Mouse (Mus musculus) neural tube, embryonic 14.5 days (tissue): ENCODE measurements around the gene Ppp2r5a. TPM values are rescaled to one million over a fixed set of nuclear protein-coding genes. Genes with fewer than 3 reads are reported as not detected.
A peak's percentile ranks its signal among the peaks of the same experiment; 100 is the strongest.
"Not testable (repeated sequence)": the region's sequence is repeated elsewhere in the genome, so short reads cannot be mapped to it uniquely, and the experiment has no call there.

ENCODE experiments used
- ATAC-seq: fragments of 200-750 bp; cut with Nextera tagmentation; 2 replicates; pipeline ENCODE4 v1.8.0; 2017; ENCODE audit warnings: low read depth, mild to moderate bottlenecking, moderate TSS enrichment, moderate library complexity
- H3K27ac ChIP-seq: fragments of 300-500 bp; sonication (generic); 2 replicates; pipeline ENCODE4 v1.5.1; 2014; ENCODE audit warnings: low read depth, mild to moderate bottlenecking, control low read depth, low read length, moderate library complexity, mixed read lengths
- H3K27me3 ChIP-seq: fragments of 300-500 bp; sonication (generic); 2 replicates; pipeline ENCODE4 v1.6.1; 2014; ENCODE audit warnings: low read length; ENCODE audit not compliant: control insufficient read depth, insufficient read depth
- H3K36me3 ChIP-seq: fragments of 300-500 bp; sonication (generic); 2 replicates; pipeline ENCODE4 v1.6.1; 2014; ENCODE audit warnings: low read length, mixed read lengths; ENCODE audit not compliant: control insufficient read depth, insufficient read depth
- H3K4me1 ChIP-seq: fragments of 300-500 bp; sonication (generic); 2 replicates; pipeline ENCODE4 v1.6.1; 2014; ENCODE audit warnings: low read length; ENCODE audit not compliant: control insufficient read depth, insufficient read depth
- H3K4me2 ChIP-seq: fragments of 300-500 bp; sonication (generic); 2 replicates; pipeline ENCODE4 v1.6.1; 2014; ENCODE audit warnings: mild to moderate bottlenecking, low read depth, low read length, control low read depth
- H3K4me3 ChIP-seq: fragments of 300-500 bp; sonication (generic); 2 replicates; pipeline ENCODE4 v1.5.1; 2014; ENCODE audit warnings: low read depth, low read length, control low read depth, mixed read lengths
- H3K9ac ChIP-seq: fragments of 300-500 bp; sonication (generic); replicated peaks from 2 replicates; pipeline ENCODE4 v1.6.1; 2014; ENCODE audit warnings: low read depth, mild to moderate bottlenecking, control low read depth, low read length, mixed read lengths
- H3K9me3 ChIP-seq: fragments of 300-500 bp; sonication (generic); 2 replicates; pipeline ENCODE4 v1.6.1; 2016; ENCODE audit warnings: low read length; ENCODE audit not compliant: control insufficient read depth
- WGBS: fragments of 180-500 bp; shearing (Covaris S2); extraction: QIAGEN DNeasy Blood & Tissue Kit; methylation state at CpG from one replicate; pipeline ENCODE4 v1.1.7; 2014; 5-methylcytosine and 5-hydroxymethylcytosine counted together
- polyA plus RNA-seq: library from polyadenylated mRNA; unstranded; fragments of >200 nt; fragmentation: Nextera tagmentation; extraction: Ambion mirVana; gene quantifications from 2 replicates; pipeline ENCODE4 v1.2.1, GENCODE M21; 2014

Ppp2r5a gene
- polyA plus RNA-seq, 1 experiment from 2014 or later, result 6.9 TPM

DNA sequence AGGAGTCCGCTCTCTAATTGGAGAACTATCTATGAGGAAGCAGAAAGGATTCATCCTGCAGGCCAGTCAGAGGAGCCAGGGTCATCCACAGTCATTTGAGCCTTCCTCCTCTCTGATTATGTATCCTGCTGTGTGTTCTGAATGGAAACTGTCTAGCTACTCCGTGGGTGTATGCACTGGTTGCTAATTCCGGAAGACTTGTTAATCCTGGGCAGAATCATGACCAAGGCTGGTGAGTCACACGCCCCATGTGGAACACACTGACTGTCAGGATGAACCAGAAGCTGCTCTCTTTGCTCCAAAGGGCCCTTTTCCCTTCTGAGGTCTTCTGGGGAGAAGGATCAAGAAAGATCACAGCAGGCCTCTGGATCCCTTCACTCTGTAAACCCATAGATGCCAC lies 35.5 kb upstream of the Ppp2r5a start:
- 52% methylated on average over 4 of the region's 4 CpGs for WGBS
- Histone ChIP-seq H3K27ac (no peak overlapping the region), H3K36me3 (no peaks in the 10 kb centered on the region), H3K4me3 (no peak overlapping the region), H3K4me1 (peaks cover 12% of the 10 kb centered on the region; the same call in 1 of the 2 replicates), H3K27me3 (no peaks in the 10 kb centered on the region), H3K9ac (no peak overlapping the region), H3K4me2 (no peak overlapping the region), H3K9me3 (no peaks in the 10 kb centered on the region)
- ATAC-seq, result no peak

DNA sequence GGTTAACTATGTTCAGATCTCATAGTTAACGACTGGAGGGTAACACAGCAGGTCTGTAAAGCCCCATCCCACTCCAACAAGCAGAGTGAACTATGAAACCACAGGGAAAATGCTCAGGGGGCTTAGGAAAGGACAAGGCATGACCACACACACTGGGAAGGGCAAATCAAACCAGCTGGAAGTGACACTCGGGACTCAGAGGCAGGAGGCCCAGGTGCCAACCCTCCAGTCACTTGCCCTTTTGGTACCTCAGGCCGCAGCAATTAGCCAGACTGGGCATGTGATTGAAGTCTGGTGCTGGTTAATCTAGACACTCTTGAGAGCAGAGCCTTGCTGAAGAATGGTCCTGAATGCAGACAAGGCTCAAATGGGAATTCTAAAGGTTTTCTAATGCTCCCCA lies 33.6 kb upstream of the Ppp2r5a start:
- Histone ChIP-seq H3K4me1 (peaks cover 12% of the 10 kb centered on the region; the same call in 1 of the 2 replicates), H3K4me3 (no peak overlapping the region), H3K9me3 (no peaks in the 10 kb centered on the region), H3K4me2 (no peak overlapping the region), H3K27me3 (no peaks in the 10 kb centered on the region), H3K27ac (no peak overlapping the region), H3K9ac (no peak overlapping the region), H3K36me3 (no peaks in the 10 kb centered on the region)
- WGBS, result 48% methylated on average over 3 of the region's 3 CpGs
- no peak for ATAC-seq

DNA sequence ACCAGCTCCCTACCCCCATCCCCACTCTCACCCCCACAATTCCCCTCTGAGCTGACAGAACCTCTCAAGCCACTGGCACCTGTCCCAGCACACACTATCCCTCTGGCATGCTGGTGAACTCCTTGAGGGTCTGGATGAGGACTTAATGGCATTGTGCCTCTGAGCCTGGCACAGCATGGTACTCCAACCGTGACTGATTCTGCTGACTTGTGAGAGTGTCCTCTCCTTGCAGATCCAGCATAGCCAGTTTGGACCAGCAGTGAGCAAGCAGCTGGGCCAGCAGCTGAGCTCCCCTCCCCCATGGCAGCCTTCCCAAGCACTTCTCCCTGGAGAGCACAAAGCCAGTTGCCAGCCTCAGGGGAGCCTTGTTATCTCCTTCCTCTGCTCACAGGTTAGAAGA lies 32.3 kb upstream of the Ppp2r5a start:
- Histone ChIP-seq H3K4me3 (no peak overlapping the region), H3K27ac (no peak overlapping the region), H3K27me3 (no peaks in the 10 kb centered on the region), H3K36me3 (no peaks in the 10 kb centered on the region), H3K4me2 (no peak overlapping the region), H3K9ac (no peak overlapping the region), H3K4me1 (peaks cover 12% of the 10 kb centered on the region; the same call in 1 of the 2 replicates), H3K9me3 (no peaks in the 10 kb centered on the region)
- peak; percentile 38; the same call in 1 of the 2 replicates for ATAC-seq
- WGBS, result 0% methylated on average over 1 of the region's 1 CpGs

DNA sequence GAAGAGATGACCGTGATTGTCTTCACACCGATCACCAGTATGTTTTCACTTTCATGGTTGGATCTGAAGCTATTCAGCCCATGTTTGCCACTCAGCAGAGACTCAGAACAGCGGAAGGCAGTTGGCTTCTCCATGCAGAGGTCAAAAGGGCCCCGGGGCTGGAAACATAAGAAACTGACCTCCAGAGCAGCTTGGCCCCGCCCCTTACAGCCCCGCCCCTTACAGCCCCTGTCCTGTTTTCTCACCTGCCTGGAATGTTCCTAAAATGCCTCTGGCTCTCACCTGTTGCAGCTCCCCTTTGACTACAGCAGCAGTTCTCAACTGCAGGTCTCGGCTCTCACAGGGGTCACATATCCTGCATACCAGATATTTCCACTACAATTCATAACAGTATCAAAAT lies 29.5 kb upstream of the Ppp2r5a start:
- peaks cover 12% of the 10 kb centered on the region; the same call in 1 of the 2 replicates for H3K4me1 ChIP-seq
- H3K4me3 ChIP-seq, result no peak overlapping the region
- no peak overlapping the region for H3K9ac ChIP-seq
- no peak overlapping the region for H3K27ac ChIP-seq
- no peak for ATAC-seq
- 43% methylated on average over 7 of the region's 7 CpGs for WGBS
- H3K4me2 ChIP-seq, result no peak overlapping the region
- H3K36me3 ChIP-seq, result no peaks in the 10 kb centered on the region
- no peaks in the 10 kb centered on the region for H3K27me3 ChIP-seq
- H3K9me3 ChIP-seq, result no peaks in the 10 kb centered on the region

DNA sequence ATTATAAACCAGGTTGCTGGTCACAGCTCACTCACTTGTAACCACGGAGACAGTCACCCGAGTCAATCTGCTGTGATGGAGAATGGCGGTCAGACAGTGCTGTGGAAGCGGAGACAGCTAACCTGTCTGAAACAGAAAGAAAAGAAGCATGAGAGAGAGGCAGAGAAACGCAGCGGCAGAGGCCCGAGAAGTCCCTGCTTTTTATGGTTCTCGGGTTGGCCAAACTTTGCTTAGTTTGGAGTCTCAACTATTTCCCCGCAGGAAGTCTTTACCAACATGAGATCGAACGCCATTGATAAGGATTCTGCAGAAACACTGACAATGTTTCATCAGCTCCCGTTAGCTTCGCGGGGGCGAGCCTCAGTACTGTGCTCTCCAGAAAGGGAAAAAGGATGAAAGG lies 29.0 kb upstream of the Ppp2r5a start:
- H3K27ac ChIP-seq, result no peak overlapping the region
- 84% methylated on average over 15 of the region's 15 CpGs for WGBS
- no peak overlapping the region for H3K4me3 ChIP-seq

DNA sequence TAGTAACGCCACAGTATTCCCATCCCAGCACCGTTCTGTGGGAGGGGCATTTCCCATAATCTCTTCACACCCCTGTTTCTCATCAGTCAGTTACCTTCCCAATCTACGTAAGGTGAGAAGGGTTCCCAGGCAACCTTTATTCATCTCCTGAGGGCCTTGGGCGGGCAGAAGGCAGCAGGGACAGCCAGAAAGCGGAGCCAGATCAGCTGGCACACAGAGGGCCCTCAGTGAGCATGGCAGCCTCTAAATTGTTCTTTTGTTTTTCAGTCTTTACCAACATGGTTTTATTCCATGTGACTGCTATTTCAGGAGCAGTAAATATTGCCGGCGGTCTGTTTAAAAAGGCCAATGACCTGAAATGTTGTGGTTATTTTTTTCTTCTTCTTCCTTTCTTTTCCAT lies 27.0 kb upstream of the Ppp2r5a start:
- no peak for ATAC-seq
- H3K9ac ChIP-seq, result no peak overlapping the region

More for the DNA sequence above, 29.0 kb upstream of the Ppp2r5a start:
- Histone ChIP-seq H3K27me3 (no peaks in the 10 kb centered on the region), H3K4me2 (no peak overlapping the region), H3K9me3 (no peaks in the 10 kb centered on the region), H3K4me1 (peaks cover 12% of the 10 kb centered on the region; the same call in 1 of the 2 replicates), H3K9ac (no peak overlapping the region), H3K36me3 (no peaks in the 10 kb centered on the region)
- ATAC-seq, result no peak

DNA sequence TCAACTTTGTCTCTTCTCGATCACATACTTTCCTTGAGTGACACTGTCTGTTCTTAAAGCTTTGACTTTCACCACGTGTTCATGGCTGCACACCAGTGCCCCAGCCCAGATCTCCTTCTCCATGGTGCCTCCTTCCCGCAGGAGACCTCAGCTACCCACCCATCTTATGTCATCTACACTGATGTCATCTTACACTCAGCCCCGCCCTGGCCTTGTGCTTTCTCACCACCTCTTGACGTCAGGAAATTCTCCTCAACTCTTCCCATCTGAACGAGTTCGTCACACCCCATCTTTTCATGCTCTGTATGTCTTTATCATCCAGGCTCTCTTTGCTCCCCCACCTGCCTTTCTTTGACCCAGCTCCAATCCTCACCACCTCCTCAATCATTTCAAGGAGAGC lies 22.8 kb upstream of the Ppp2r5a start:
- no peak for ATAC-seq
- Histone ChIP-seq H3K9ac (no peak overlapping the region), H3K9me3 (no peaks in the 10 kb centered on the region), H3K27me3 (no peaks in the 10 kb centered on the region), H3K4me2 (no peak overlapping the region), H3K27ac (no peak overlapping the region), H3K36me3 (no peaks in the 10 kb centered on the region), H3K4me3 (no peak overlapping the region), H3K4me1 (no peaks in the 10 kb centered on the region)
- WGBS, result 81% methylated on average over 7 of the region's 7 CpGs

More for the DNA sequence above, 27.0 kb upstream of the Ppp2r5a start:
- Histone ChIP-seq H3K4me2 (no peak overlapping the region), H3K4me1 (0 out of 2 replicates have a peak, but pooled peaks cover 4% of the 10 kb centered on the region), H3K27me3 (no peaks in the 10 kb centered on the region), H3K36me3 (no peaks in the 10 kb centered on the region), H3K9me3 (no peaks in the 10 kb centered on the region), H3K4me3 (no peak overlapping the region), H3K27ac (no peak overlapping the region)
- 41% methylated on average over 7 of the region's 7 CpGs for WGBS

DNA sequence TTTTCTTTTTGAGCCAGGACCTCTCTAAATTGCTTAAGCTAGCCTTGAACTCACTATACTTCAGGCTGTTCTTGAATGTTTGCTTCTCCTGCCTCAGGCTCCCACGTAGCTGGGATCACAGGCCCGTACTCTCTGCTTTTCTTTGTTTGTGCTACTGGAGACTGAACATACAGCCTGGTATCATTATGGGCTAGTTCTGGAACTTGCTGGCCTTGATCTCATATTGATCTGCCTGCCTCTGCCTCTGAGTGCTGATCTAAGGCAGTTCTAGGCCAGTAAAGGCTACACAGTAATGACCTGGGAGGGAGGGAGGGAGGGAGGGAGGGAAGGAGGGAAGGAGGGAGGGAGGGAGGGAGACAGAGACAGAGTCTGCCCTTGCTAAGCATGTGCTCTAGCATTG lies 20.1 kb upstream of the Ppp2r5a start:
- no peak overlapping the region for H3K9ac ChIP-seq
- H3K4me2 ChIP-seq, result no peak overlapping the region
- no peak overlapping the region for H3K4me3 ChIP-seq
- no peak for ATAC-seq
- H3K27ac ChIP-seq, result no peak overlapping the region
- H3K36me3 ChIP-seq, result no peaks in the 10 kb centered on the region
- H3K27me3 ChIP-seq, result no peaks in the 10 kb centered on the region
- no peaks in the 10 kb centered on the region for H3K9me3 ChIP-seq
- no peaks in the 10 kb centered on the region for H3K4me1 ChIP-seq
- WGBS, result 59% methylated on average over 2 of the region's 2 CpGs

DNA sequence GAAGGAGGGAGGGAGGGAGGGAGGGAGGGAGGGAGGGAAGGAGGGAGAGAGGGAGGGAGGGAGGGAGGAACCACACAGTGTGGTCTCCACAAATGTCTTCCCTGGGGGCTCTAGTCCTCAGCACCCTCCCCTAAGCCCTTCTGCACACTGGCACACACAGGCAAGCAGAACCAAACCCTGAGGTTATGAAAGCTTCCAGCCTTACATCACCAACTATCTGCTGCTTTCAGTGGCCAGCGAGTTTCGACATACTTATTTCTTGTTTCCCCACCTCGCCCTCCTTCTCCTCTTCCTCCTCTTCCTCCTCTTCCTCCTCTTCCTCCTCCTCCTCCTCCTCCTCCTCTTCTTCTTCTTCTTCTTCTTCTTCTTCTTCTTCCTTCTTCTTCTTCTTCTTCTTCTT lies 19.6 kb upstream of the Ppp2r5a start:
- not testable (repeated sequence) for H3K27me3 ChIP-seq, H3K36me3 ChIP-seq, H3K4me3 ChIP-seq, H3K27ac ChIP-seq, H3K9me3 ChIP-seq, H3K4me2 ChIP-seq, ATAC-seq, H3K9ac ChIP-seq, H3K4me1 ChIP-seq
- WGBS, result 90% methylated on average over 3 of the region's 3 CpGs
